Mouse (Mus musculus) cerebellum, adult 2 months (tissue): ENCODE measurements around the gene Slc6a12.

Source experiments
- CTCF ChIP-seq: fragments of 200-500 bp; IDR thresholded peaks from 2 replicates; pipeline ENCODE4 v1.5.1; 2011; ENCODE audit warnings: low read depth, mild to moderate bottlenecking, control low read depth, low read length, moderate library complexity, borderline replicate concordance; ENCODE audit not compliant: insufficient read depth
- POLR2A ChIP-seq: fragments of 200-500 bp; IDR thresholded peaks from 2 replicates; pipeline ENCODE4 v1.6.1; 2011; ENCODE audit warnings: low read length, control low read depth, borderline replicate concordance; ENCODE audit not compliant: insufficient read depth

DNA sequence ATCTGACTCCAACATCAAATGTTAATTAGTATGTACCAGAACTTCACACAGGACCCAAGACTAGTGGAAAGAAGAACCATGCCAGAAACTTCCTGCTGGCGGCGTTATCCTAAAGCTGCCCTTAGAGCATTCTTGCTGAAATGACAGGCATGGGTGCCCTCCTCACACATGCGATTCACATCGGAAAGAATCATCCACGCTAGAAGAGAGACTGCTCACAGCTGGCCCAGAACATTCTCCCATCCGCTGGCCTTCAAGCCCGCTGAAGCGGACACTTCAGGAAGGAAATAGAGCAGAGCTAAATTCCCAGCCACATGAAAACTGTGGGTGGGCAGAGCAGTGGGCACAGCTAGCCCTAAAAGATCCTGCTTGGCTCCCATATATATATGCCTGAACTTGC is 62.4 kb downstream of the Slc6a12 start:
- TF ChIP-seq POLR2A (no peak), CTCF (no peak)
